Mouse (Mus musculus) fat pad, adult 2 months (tissue): ENCODE measurements at regions not wholly inside any gene's neighbourhood (a gene's known extent, or its start where the extent isn't known, plus 50 kb on each side); places are given as distances from the start of the nearest gene placed in this dataset.

Experiments used
- DNase-seq: peaks from one replicate; pipeline ENCODE4 v3.0.0-alpha.2; 2011; ENCODE audit warnings: low read depth, low spot score; ENCODE audit errors: extremely low read depth

- no peak for DNase-seq
These were observed 276.3 kb upstream of the Plxna2 start for GRCm38 (mm10) chr1:194341758-194342157.

GRCm38 (mm10) chr1:194334752-194335719 lies 283.0 kb upstream of the Plxna2 start:
- no peak for DNase-seq

- DNase-seq: no peak
These were observed 285.4 kb upstream of the Plxna2 start for GRCm38 (mm10) chr1:194332639-194333038.

- DNase-seq: no peak
These were observed 287.5 kb upstream of the Plxna2 start for GRCm38 (mm10) chr1:194330471-194330870.

GRCm38 (mm10) chr1:194320320-194321036 lies 297.5 kb upstream of the Plxna2 start:
- DNase-seq: no peak

- no peak for DNase-seq
These were observed 299.7 kb upstream of the Plxna2 start for GRCm38 (mm10) chr1:194318351-194318750.

- no peak for DNase-seq
These were observed 302.4 kb upstream of the Plxna2 start for GRCm38 (mm10) chr1:194315593-194315992.

- no peak for DNase-seq
These were observed 307.6 kb upstream of the Plxna2 start for GRCm38 (mm10) chr1:194310373-194310772.

GRCm38 (mm10) chr1:194308648-194309047 lies 309.4 kb upstream of the Plxna2 start:
- no peak for DNase-seq

GRCm38 (mm10) chr1:194303951-194304350 lies 314.1 kb upstream of the Plxna2 start:
- DNase-seq: no peak

- no peak for DNase-seq
These were observed 315.2 kb upstream of the Plxna2 start for GRCm38 (mm10) chr1:194302775-194303174.

GRCm38 (mm10) chr1:194281941-194282340 lies 336.1 kb upstream of the Plxna2 start:
- no peak for DNase-seq

- no peak for DNase-seq
These were observed 350.0 kb upstream of the Plxna2 start for GRCm38 (mm10) chr1:194268028-194268427.

- no peak for DNase-seq
These were observed 355.6 kb upstream of the Plxna2 start for GRCm38 (mm10) chr1:194262374-194262773.

GRCm38 (mm10) chr1:194259957-194260356 lies 358.1 kb upstream of the Plxna2 start:
- DNase-seq: no peak

- DNase-seq: no peak
These were observed 373.1 kb upstream of the Plxna2 start for GRCm38 (mm10) chr1:194244776-194245366.

- no peak for DNase-seq
These were observed 376.9 kb upstream of the Plxna2 start for GRCm38 (mm10) chr1:194241111-194241510.

- no peak for DNase-seq
These were observed 386.8 kb upstream of the Plxna2 start for GRCm38 (mm10) chr1:194231206-194231605.

- DNase-seq: no peak
These were observed 391.4 kb upstream of the Plxna2 start for GRCm38 (mm10) chr1:194226550-194227160.

GRCm38 (mm10) chr1:194225786-194226185 lies 392.2 kb upstream of the Plxna2 start:
- no peak for DNase-seq

GRCm38 (mm10) chr1:194224046-194224445 lies 394.0 kb upstream of the Plxna2 start:
- DNase-seq: no peak
